Mouse (Mus musculus) common myeloid progenitor, adult 5-6 weeks (primary cell): ENCODE results near the gene Cecr2. TPM values are rescaled to one million over a fixed set of nuclear protein-coding genes. Genes with fewer than 3 reads are reported as not detected.

Experiments
- ATAC-seq: replicated peaks from 2 replicates; pipeline ENCODE4 v1.8.0; 2016; ENCODE audit warnings: low read depth, mild to moderate bottlenecking, moderate TSS enrichment, inconsistent platforms; ENCODE audit not compliant: poor library complexity, severe bottlenecking
- total RNA-seq: library from RNA; stranded (forward); fragments of 200-1000, 187-1606 nt; gene quantifications from 2 replicates; pipeline ENCODE4 v1.2.3, GENCODE M21; 2017

The Cecr2 gene
- total RNA-seq, 1 experiment from 2014 or later = 5.4 TPM

GRCm38 (mm10) chr6:120746416-120746815, 80.2 kb downstream of the Cecr2 start:
- ATAC-seq = no peak

- no peak for ATAC-seq
Measured at GRCm38 (mm10) chr6:120761151-120761550, 95.0 kb downstream of the Cecr2 start.

- ATAC-seq = no peak
Measured at GRCm38 (mm10) chr6:120769972-120770371, 103.8 kb downstream of the Cecr2 start.

- no peak for ATAC-seq
Measured at GRCm38 (mm10) chr6:120771366-120771765, 105.2 kb downstream of the Cecr2 start.

- no peak for ATAC-seq
Measured at GRCm38 (mm10) chr6:120772025-120772424, 105.9 kb downstream of the Cecr2 start.

GRCm38 (mm10) chr6:120773149-120773628, 107.0 kb downstream of the Cecr2 start, which contains the start of gene Slc25a18:
Slc25a18 (plus strand) TSS chr6:120773578.
- no peak for ATAC-seq

GRCm38 (mm10) chr6:120773763-120774162, 107.6 kb downstream of the Cecr2 start:
- no peak for ATAC-seq

GRCm38 (mm10) chr6:120776286-120776685, 110.1 kb downstream of the Cecr2 start:
- ATAC-seq = no peak

GRCm38 (mm10) chr6:120777533-120777932, 111.4 kb downstream of the Cecr2 start:
- no peak for ATAC-seq

- ATAC-seq = no peak
Measured at GRCm38 (mm10) chr6:120778226-120778625, 112.1 kb downstream of the Cecr2 start.

GRCm38 (mm10) chr6:120782948-120783347, 116.8 kb downstream of the Cecr2 start:
- ATAC-seq = no peak

- ATAC-seq = no peak
Measured at GRCm38 (mm10) chr6:120784351-120784750, 118.2 kb downstream of the Cecr2 start.

GRCm38 (mm10) chr6:120788068-120788607, 122.0 kb downstream of the Cecr2 start:
- ATAC-seq = peak; percentile 48

GRCm38 (mm10) chr6:120788904-120789303, 122.7 kb downstream of the Cecr2 start:
- ATAC-seq = peak; percentile 39; the same call in 1 of the 2 replicates

GRCm38 (mm10) chr6:120790153-120790552, 124.0 kb downstream of the Cecr2 start:
- peak; percentile 20; the same call in 1 of the 2 replicates for ATAC-seq

- ATAC-seq = no peak
Measured at GRCm38 (mm10) chr6:120790717-120791116, 124.5 kb downstream of the Cecr2 start.

GRCm38 (mm10) chr6:120792947-120793346, 126.8 kb downstream of the Cecr2 start:
- no peak for ATAC-seq

GRCm38 (mm10) chr6:120795422-120796086, 129.4 kb downstream of the Cecr2 start:
- ATAC-seq = peak; percentile 82

- ATAC-seq = no peak
Measured at GRCm38 (mm10) chr6:120796111-120796510, 129.9 kb downstream of the Cecr2 start.

GRCm38 (mm10) chr6:120798019-120798418, 131.8 kb downstream of the Cecr2 start:
- ATAC-seq = no peak

- no peak for ATAC-seq
Measured at GRCm38 (mm10) chr6:120798905-120799304, 132.7 kb downstream of the Cecr2 start.
